Mouse (Mus musculus): Measurements from ENCODE around the gene Erc1.

- TF ChIP-seq CTCF (IDR thresholded peaks at IDR 0.05; ENCODE audit: low read depth) (0 out of 2 replicates have a peak, but pooled peaks have one; percentile 10), EP300 (IDR thresholded peaks at IDR 0.05; ENCODE audit: low read depth) (no peak)
Observed at GRCm38 (mm10) chr6:119544518-119544864, 303.5 kb downstream of the Erc1 start.

Data from liver, postnatal 0 days (tissue).